Comparison of ENCODE assay signal across 21 mouse cellular contexts in the genomic region with DNA sequence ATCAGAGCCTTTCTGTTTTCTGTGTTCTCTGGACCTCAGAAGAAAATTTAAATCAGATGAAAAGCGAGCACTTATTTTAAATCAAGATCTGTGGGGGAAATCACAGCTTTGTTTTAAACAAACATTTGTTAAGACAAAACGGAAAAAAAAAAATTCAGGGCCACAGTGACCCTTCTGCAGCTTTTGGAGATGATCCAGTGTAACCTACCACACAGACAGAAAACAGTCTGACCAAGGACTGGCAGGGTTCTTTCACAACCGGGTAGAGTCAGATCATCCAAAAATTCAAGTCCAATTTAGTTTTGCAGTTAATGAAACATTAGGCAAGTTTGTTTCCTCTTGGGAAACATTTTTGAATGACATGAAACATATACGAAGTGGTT. TPM values are rescaled to one million over a fixed set of nuclear protein-coding genes. Genes with fewer than 3 reads are reported as not detected.
A peak's percentile ranks its signal among the peaks of the same experiment; 100 is the strongest.
DNase-seq lines count a peak whose midpoint lies in the region; ATAC-seq lines count a peak whose summit lies in the region.
"Had no signal": no experiment of that assay in that cellular context is flagged by ENCODE, and none has a peak within 500 bp of the region (broad histone marks: within the 10 kb centered on the region; RNA-seq: fewer than 3 reads in every experiment).

No protein-coding gene starts in this region.

- peak overlapping the region; percentile 24 for H3K4me2 ChIP-seq in forebrain, embryonic 13.5 days
- H3K4me2 ChIP-seq in forebrain, embryonic 16.5 days (ENCODE audit: low read length) = no peak overlapping the region
- H3K4me2 ChIP-seq: embryonic facial prominence, embryonic 15.5 days; heart, embryonic 13.5 days; hindbrain, embryonic 13.5 days had no signal

- peaks cover 94% of the 10 kb centered on the region for H3K27me3 ChIP-seq in forebrain, embryonic 13.5 days
- peaks cover 52% of the 10 kb centered on the region for H3K27me3 ChIP-seq in forebrain, embryonic 16.5 days (replicated peaks; ENCODE audit: control insufficient read depth, insufficient read depth, low read length)

- no peak for ATAC-seq in forebrain, embryonic 13.5 days
- ATAC-seq in forebrain, embryonic 16.5 days = no peak
- ATAC-seq: hindbrain, postnatal 0 days had no signal

- no peak overlapping the region for H3K27ac ChIP-seq in forebrain, embryonic 13.5 days
- no peak overlapping the region for H3K27ac ChIP-seq in forebrain, embryonic 16.5 days (ENCODE audit: low read length)
- H3K27ac ChIP-seq: embryonic facial prominence, embryonic 15.5 days; gastrocnemius, adult 2 months; heart, embryonic 13.5 days; hindbrain, embryonic 13.5 days; hindbrain, postnatal 0 days had no signal

- peaks cover 13% of the 10 kb centered on the region for H3K4me1 ChIP-seq in forebrain, embryonic 13.5 days
- peaks cover 9% of the 10 kb centered on the region for H3K4me1 ChIP-seq in forebrain, embryonic 16.5 days (replicated peaks; ENCODE audit: control insufficient read depth, insufficient read depth, low read length)

- WGBS in forebrain, embryonic 13.5 days = 9% methylated on average over 4 of the region's 4 CpGs
- WGBS in forebrain, embryonic 16.5 days = 13% methylated on average over 4 of the region's 4 CpGs

- no peaks in the 10 kb centered on the region for H3K9me3 ChIP-seq in forebrain, embryonic 13.5 days (replicated peaks)
- no peaks in the 10 kb centered on the region for H3K9me3 ChIP-seq in forebrain, embryonic 16.5 days (ENCODE audit: control insufficient read depth, low read length)
- H3K9me3 ChIP-seq: embryonic facial prominence, embryonic 15.5 days; heart, embryonic 13.5 days; hindbrain, embryonic 13.5 days had no signal

- no peak overlapping the region for H3K4me3 ChIP-seq in forebrain, embryonic 13.5 days
- no peak overlapping the region for H3K4me3 ChIP-seq in forebrain, embryonic 16.5 days (replicated peaks; ENCODE audit: low read length)
- H3K4me3 ChIP-seq: embryonic facial prominence, embryonic 15.5 days; erythroblast, embryonic 14.5 days; gastrocnemius, adult 2 months; heart, embryonic 13.5 days; hindbrain, embryonic 13.5 days had no signal

- no peaks in the 10 kb centered on the region for H3K36me3 ChIP-seq in forebrain, embryonic 13.5 days (ENCODE audit: poor library complexity, severe bottlenecking)
- no peaks in the 10 kb centered on the region for H3K36me3 ChIP-seq in forebrain, embryonic 16.5 days (ENCODE audit: control insufficient read depth, insufficient read depth)
- H3K36me3 ChIP-seq: embryonic facial prominence, embryonic 15.5 days; heart, embryonic 13.5 days; hindbrain, embryonic 13.5 days had no signal

- peak; percentile 25 for DNase-seq in retina, embryonic 14.5 days (ENCODE audit: low spot score)
- no peak for DNase-seq in retina, postnatal 1 day
- DNase-seq in embryo, embryonic 9.5 days (ENCODE audit: extremely low spot score) = peak; percentile 6
- DNase-seq in layer of hippocampus, adult 9-11 months = no peak
- DNase-seq: adrenal gland, adult 2 months; adrenal gland, postnatal 25 days; cerebellum, adult 2 months; gastrocnemius, adult 2 months; gastrocnemius, postnatal 25 days; heart, postnatal 36 days; kidney, adult 11 months had no signal

- no peak overlapping the region for H3K9ac ChIP-seq in forebrain, embryonic 13.5 days
- no peak overlapping the region for H3K9ac ChIP-seq in forebrain, embryonic 16.5 days (replicated peaks; ENCODE audit: low read depth, low read length)
- H3K9ac ChIP-seq: embryonic facial prominence, embryonic 15.5 days; heart, embryonic 13.5 days; hindbrain, embryonic 13.5 days had no signal

RNA-seq across cellular contexts. Expression of a gene that starts 21.3 kb away (rescaled TPM):
- 0.90 and 1.0 TPM in 2 replicates for polyA plus RNA-seq in forebrain, embryonic 13.5 days (2015; fragmentation: Nextera tagmentation; extraction: Ambion mirVana)
- polyA plus RNA-seq in forebrain, embryonic 16.5 days (2015; fragmentation: Nextera tagmentation; extraction: Ambion mirVana) = 0.89 and 1.0 TPM in 2 replicates
- polyA plus RNA-seq: adrenal gland, adult 2 months; erythroblast, embryonic 14.5 days; heart, embryonic 13.5 days; heart, postnatal 0 days; hindbrain, embryonic 13.5 days; hindbrain, postnatal 0 days; intestine, embryonic 14.5 days had no signal

RNA-seq across cellular contexts. Expression of a gene that starts 27.9 kb away (rescaled TPM):
- polyA plus RNA-seq in forebrain, embryonic 13.5 days (2015; fragmentation: Nextera tagmentation; extraction: Ambion mirVana) = not detected in 2 replicates
- not detected in 2 replicates for polyA plus RNA-seq in forebrain, embryonic 16.5 days (2015; fragmentation: Nextera tagmentation; extraction: Ambion mirVana)
- polyA plus RNA-seq: adrenal gland, adult 2 months; cerebellum, adult 2 months; embryonic facial prominence, embryonic 11.5 days; embryonic facial prominence, embryonic 15.5 days; erythroblast, embryonic 14.5 days; heart, embryonic 13.5 days; heart, postnatal 0 days; hindbrain, embryonic 13.5 days; hindbrain, postnatal 0 days; intestine, embryonic 14.5 days had no signal

Comparison
In these comparisons a context has a peak if more than half of its experiments do, and no peak if none do; other contexts are left out.
1. DNase-seq: peak in retina, embryonic 14.5 days (single experiment) and embryo, embryonic 9.5 days (single experiment); none in retina, postnatal 1 day (single experiment) and layer of hippocampus, adult 9-11 months (single experiment).